Mouse (Mus musculus) mouse embryonic stem cell (cell line): Measurements from ENCODE around the gene Farp1.

Experiments
- in situ Hi-C, 2 experiments: fragments of 300-500 bp; cut with MboI; formaldehyde crosslinking; loops; 1 replicate in 1 of 2; 3 replicates in 1 of 2; pipeline ENCODE4 v1.14.3; 2019 to 2020; ENCODE audit warnings: low sequenced_read_pairs in 2 of 2, low pct_unique_long_range_greater_than_20kb in 1 of 2, mixed read lengths in 1 of 2; ENCODE audit not compliant: unreplicated experiment in 1 of 2

Gene Farp1

DNA sequence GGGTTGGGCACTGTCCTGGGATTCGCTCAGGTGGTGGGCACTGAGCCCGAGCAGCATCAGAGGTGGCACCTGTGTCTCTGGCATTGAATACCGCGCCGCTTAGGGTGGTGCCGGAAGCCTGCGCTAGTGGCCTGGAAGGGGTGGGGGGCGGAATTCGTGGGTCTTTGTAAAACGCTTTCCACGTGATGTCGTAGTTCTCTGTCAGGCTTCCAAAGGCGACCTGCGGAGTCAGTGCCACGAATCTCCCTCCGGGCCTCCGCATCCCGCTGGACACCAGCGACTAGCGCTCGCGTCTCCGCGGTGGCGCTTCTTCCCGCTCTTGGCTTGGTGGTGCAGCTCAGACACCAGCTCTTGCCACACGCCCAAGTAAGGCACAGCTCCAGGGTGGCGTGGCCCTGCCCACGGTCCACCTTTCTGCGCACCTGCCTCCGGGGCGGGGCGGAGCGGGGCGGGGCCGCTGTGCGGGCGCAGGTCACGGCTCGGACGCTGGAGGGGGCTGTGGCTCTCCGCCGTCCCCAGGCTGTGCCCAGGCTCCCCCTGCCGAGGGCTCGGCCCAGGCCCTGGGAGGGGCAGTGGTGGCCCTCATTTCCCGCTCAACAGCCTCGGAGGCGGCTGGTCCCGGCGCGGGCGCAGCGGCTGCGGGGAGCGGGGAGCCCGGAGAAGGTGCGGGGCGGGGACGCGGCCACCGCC is at the start of gene Farp1:
Gene Farp1, plus strand, starts transcription at position 228 of the 690 bp plus-strand sequence.
- in situ Hi-C loops: loop anchor here in 1 of 2 experiments (10.0 kb wide), 1 partner anchor 60 kb away; no protein-coding TSS in a partner anchor

DNA sequence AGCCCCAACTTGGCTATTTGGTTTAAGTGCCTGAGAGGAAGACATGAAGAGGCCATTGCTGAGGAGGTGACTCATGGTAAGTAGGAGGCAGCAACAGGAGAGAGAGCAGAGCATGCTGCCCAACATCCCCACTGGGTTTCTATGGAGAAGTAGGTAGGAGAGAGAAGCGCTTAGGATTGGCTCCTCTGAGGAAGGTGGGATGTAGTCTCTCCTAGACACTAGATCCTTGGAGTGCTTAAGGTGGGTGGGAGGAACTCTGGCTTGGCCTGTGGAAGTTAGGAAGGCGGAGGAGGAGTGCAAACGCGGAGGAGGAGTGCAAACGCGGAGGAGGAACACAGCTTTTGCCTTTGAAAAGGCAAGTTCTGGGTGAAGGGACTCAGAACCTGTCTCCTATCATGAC is 45.9 kb upstream of the Farp1 start:
- in situ Hi-C loops: no loop called here

DNA sequence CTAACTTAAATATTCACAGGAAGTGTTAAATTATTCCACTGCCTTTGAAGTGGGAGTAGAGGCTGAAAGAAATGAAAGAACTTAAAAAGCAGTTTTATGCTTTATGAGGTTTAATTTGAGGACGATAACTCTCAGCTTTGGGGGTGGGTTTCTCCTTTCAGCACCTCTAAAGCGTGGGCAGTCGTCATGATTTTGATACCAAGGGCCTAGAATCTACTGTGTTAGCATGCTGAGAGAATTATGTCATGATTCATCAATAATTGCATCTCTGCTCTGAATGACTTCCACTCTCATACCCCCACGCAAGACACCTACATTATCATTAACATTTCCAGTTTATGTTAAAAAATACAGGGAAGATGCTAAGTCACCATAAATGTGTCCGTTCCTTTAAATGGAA is 37.3 kb upstream of the Farp1 start:
- in situ Hi-C loops: no loop called here

DNA sequence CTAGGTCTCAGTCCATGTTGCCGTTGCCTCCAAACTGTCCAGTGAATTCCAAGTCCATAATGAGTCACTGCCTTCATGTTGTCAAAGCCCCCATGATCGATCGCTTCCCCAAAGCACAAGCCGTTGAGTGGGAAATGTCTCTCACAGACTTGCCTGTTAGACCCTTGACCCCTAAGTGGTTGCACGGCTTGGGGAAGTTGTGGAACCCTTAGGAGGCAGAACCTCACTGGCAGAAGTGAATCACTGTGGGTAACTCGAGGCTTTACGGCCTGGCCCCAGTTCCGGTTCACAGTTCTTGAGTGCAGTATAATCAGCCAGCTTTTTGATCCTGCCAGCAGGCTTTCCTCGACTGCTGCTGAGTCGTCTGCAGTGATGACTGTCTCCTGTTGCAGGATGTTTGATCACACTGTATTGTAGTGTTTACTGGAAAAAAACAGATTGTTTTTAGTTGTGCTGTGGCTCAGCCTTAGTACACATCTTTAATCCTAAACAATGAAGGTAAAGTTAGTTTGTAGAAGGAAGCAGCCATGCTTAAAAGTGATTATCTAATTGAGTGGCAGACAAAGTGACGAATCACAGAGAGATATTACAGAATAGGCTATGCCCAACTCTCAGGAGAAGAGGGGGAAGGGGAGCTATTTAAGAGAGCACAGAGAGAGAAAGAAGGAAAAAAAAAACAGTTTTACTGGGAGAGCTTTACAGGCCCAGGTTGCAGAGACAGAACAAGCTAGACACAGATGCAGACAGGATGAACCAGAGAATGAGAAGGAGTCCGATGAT is 34.2 kb upstream of the Farp1 start:
- in situ Hi-C loops: loop anchor here in 1 of 2 experiments (25.0 kb wide), 1 partner anchor 187 kb away; no protein-coding TSS in a partner anchor

DNA sequence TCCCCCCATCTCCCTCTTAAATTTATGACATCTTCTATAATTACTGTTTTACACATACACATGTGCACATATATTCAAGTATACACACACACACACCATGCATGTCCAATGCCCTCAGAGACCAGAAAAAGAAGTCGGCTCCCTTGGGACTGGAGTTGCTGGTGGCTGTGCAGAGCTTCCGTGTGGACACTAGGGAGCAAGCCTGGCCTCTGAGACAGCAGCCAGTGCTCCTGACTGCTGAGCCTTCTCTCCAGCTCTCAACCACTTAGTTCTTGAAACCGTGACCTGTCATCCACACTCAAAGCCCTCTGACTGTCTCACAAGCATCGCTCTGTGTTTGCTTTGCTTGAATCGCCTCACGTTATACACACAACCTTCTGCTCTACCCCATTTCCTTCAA is 29.4 kb upstream of the Farp1 start:
- in situ Hi-C loops: loop anchor here in 1 of 2 experiments (25.0 kb wide), 1 partner anchor 182 kb away; no protein-coding TSS in a partner anchor

DNA sequence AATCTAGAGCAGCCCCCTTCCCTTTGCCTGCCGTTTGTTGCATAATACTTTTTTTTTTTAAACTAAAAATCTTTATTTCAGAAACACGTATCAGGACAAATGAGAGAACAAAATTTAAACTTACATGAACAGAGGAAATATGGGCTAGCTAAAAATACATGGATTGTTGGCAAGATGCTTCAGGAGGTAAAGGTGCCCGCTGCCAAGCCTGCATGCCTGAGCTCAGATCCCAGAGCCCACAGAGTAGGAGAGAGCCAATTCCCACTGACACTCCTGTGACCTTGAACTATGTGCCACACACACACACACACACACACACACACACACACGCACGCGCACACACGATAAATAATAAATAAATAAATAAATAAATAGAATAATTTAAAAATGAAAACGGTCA is 29.0 kb upstream of the Farp1 start:
- in situ Hi-C loops: loop anchor here in 1 of 2 experiments (25.0 kb wide), 1 partner anchor 181 kb away; no protein-coding TSS in a partner anchor

DNA sequence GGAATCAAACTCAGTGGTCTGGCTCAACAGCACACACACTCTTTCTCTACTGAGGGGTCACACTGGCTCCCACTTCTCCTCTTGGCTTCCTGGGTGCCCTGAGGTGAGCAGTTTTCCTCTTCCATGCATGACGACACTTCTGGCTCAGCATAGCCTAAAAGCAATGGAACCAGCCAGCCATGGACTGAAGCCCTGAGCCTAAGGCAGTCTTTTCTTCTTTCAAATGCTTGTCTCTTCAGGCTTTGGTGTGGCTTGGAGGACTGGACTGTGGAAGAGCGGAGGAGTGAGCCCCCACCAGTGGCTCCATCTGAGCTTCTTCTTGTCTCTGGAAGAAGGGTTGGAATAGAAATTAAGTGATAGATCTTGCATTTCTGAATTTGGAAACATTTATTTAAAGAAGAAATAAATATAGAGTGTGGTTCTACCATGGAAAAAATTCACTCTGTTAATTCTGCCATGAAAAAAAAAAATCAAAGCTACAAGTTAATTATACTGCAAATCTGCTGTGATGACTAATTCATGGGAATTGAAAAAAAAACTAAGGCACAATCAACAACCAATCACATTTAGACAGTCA is 19.8 kb upstream of the Farp1 start:
- in situ Hi-C loops: loop anchor here in 1 of 2 experiments (25.0 kb wide), 1 partner anchor 172 kb away; no protein-coding TSS in a partner anchor

DNA sequence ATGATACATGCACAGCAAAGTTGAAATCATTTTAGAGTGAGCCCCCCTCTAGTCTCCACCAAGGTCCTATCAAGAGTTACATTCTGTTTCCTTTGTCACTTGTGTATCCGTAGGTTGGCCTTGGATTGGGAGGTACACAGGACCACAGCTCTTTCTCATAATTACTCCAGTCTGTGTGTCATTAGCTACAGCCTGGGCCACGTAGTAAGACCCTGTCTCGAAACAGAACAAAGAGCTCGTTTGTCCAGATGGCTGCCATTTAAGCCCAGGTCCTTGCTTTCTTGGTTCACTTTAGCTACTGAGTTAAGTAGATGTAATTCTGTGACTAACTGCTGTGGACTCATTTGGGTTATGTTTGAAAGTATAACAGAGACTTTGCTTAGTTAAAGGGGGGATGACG is 12.6 kb upstream of the Farp1 start:
- in situ Hi-C loops: loop anchor here in 1 of 2 experiments (25.0 kb wide), 1 partner anchor 165 kb away; no protein-coding TSS in a partner anchor

DNA sequence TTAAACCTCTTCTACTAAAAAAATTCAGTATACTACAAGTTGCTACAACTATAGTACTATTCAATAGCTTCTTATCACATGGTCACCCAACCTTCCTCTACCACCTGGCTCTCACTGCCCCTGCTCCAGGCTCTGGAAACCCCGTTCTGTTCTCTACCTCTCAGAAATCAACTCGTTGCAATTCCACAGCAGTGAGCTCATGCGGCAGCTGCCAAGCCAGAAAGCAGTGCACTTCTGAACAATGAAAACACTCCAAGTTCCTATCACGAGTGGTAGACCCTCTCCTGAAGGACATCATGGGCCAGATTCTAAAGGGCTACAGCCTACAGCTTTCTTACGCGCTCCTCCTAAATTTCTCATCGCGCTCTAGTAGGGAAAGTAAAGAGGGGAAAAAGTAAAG is 9.6 kb upstream of the Farp1 start:
- in situ Hi-C loops: no loop called here

DNA sequence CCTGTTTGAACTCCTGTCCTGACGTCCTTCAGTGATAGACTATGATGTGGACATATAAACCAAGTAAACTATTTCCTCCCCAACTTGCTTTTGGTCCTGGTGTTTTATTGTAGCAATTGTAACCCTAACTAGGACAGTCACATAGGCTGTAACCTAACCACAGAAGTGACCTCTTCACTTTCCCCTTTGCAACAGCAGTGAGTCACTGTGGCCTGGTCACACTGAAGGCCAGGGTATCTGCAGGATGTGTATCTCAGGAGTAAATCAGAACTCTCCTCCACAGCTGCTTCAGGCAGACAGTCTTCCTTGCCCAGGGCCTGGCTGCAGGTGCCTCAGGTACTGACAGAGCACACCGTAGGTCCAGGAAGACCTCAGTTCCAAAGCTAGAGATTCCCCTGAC is 3.6 kb upstream of the Farp1 start:
- in situ Hi-C loops: loop anchor here in 1 of 2 experiments (10.0 kb wide), 1 partner anchor 57 kb away; no protein-coding TSS in a partner anchor

DNA sequence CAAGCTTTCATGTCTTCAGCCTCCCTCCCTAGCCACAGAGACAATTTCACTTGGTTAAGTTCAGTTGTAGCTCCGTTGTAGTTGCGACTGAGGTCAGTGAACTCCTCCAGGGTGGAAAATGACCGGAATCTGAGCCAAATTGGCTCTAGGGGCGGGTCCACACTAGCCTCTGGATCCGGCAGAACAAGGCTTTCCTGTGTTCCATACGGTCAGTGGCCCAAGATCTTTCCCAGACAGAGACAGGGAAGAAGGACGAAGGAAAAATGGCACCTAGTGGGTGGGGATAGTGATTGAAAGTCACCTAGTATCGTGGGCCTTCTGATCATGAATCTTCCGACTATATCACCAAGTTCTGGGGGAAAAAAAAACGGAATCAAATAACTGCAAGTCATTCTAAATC is 475 bp upstream of the Farp1 start:
- in situ Hi-C loops: loop anchor here in 1 of 2 experiments (10.0 kb wide), 1 partner anchor 60 kb away; no protein-coding TSS in a partner anchor

DNA sequence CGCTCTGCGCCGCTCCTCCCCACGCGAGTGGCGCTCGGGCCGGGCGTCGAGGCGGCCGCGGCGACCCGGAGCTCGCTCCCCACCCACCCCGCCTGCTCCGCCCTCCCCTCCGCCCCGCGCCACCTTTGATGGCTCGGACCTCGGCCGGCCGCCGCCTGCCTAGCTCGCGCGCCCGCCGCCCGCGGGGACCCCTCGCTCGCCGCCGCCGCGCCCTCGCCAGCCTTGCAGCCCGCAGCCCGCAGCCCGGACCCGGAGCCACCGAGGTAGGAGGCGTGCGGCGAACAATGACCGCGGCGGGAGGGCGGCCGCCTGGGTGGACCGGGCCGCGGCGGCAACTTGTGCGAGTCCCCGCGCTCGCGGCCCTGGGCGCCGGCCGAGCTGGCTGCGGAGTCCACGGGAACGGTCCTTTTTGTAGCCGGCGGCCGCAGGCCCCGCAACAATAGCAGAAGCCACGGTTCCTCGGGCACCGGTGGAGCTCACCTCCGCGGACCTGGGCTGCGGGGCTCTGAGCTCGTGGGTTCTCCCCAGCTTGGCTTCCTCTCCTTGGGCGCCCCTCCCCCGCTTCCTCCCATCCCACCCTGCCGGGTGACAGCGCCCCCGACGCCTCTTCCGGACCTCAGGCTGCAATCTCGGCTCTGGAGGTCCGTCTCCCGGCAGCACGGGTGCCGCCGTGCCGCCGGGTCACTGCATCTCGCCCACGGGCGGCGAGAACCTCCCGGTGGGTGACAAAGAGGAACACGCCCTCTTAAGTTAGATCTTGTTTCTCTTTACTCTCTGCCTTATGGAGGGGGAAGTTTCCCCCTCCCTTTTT is 868 bp downstream of the Farp1 start:
- in situ Hi-C loops: loop anchor here in 1 of 2 experiments (10.0 kb wide), 1 partner anchor 61 kb away; no protein-coding TSS in a partner anchor

DNA sequence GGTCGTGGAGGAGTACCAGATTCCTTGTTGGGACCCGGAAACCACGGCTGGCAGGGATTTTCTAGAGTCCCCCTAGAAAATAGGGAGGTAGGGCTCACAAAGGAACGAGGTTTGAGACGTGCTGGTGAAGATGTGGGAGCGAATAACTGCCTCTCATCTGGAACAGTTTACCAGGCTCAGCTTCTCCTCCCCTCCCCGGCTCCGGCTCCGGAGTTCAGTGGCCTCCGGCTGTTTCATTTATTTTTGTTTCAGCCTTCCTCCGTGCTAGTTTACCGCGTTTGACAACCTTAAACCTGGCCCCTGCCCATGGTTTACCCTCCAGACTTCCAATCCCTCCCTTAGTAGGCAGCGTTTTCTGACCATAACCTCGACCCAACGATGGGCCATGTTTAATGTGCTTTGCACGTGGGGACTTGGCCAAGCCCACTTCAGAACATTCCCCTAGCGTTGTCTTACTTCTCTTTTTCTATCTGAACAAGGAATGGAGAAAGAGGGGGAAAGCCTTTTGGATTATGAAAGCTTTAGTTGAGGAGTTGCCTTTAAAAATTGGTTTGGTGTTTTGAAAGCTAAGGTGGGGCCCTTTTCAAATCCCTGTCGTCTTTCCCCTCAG is 1.7 kb downstream of the Farp1 start:
- in situ Hi-C loops: loop anchor here in 1 of 2 experiments (10.0 kb wide), 1 partner anchor 62 kb away; no protein-coding TSS in a partner anchor

DNA sequence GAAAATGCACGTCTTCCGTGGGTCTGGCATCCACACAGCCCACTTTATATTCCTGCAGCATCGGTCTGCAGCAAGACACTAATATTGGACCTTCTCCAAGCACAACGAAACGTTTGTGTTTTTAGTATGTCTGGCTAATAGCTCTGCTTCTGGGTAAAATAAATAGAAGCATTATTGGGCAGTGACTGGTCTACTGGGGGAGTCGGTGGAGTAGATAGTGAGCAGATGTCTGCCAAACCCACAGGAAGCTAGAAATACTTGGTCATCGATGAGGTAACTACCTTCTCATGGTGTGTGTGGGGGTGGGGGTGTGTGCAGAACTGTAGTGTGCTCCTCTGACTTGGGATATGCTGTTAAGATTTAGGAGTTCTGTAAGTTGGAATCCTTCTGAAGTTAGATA is 2.3 kb downstream of the Farp1 start:
- in situ Hi-C loops: loop anchor here in 1 of 2 experiments (10.0 kb wide), 1 partner anchor 62 kb away; no protein-coding TSS in a partner anchor

DNA sequence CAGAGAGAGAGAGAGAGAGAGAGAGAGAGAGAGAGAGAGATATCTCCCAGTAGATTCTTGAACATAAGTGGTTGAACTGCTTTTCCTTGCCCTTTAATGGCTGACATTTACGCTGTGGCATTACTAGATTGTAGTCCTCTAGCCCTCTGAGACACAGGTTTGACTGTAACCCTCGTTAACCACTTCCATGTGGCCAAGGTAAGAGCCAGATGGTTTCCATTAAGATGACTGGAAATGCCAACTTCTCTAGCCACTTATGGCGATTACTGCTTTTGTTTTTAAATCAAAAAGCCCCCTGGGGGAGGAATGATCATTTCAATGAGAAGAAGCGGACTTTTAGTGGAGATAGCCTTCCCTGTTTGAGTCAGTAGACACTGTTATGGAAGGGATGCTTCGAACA is 3.7 kb downstream of the Farp1 start:
- in situ Hi-C loops: loop anchor here in 1 of 2 experiments (10.0 kb wide), 1 partner anchor 64 kb away; no protein-coding TSS in a partner anchor

DNA sequence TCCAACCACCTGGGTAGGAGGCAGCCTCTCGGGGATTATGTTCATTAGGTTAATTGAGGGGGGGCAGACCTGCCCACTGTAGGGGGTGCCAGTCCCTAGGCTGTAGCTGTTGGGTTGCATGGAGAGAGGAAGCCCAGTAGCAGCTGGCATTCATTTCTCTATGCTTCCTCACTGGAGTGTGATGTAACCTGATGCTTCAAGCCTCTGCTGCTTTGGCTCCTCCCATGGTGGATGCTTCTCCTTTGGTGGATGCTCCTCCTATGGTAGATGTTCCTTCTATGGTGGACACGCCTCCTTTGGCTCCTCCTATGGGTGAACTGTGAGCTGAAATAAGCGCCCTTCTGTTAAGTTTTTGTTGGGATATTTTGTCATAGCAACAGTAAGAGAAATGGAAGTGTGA is 9.1 kb downstream of the Farp1 start:
- in situ Hi-C loops: no loop called here

DNA sequence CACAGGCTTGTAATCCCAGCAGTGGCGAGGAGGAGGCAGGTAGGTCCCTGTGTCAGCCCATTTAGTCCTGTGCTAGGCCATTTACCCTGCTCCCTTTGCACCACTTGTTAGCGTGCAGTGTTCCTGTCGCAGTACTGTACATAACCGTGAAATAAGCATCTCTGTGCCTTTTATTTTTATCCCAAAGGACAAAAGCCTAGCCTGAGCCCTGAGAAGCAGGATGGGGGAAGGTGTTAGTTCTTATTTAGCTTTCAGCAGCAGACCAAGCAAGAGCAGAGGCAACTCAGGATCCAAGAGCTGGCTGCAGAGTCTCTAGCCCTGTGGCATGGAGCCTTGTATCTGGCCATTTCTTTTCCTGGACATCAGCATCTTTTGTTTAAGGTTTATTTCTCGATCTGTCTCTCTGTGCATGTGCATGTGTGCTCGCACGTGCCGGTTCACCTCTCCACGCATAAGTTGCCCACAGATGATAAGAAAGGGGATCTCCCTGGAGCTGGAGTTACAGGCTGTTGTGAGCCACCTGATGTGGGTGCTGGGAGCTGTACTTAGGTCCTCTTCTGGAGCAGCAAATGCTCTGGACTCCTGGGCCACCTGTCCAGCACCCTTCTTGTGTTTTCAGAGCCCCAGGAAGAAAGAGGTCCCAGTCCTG is 11.4 kb downstream of the Farp1 start:
- in situ Hi-C loops: no loop called here
